Mouse (Mus musculus) pancreas, adult 10 weeks (tissue): ENCODE results near the gene Olfr564. TPM values are rescaled to one million over a fixed set of nuclear protein-coding genes. Genes with fewer than 3 reads are reported as not detected.

ENCODE experiments used
- polyA plus RNA-seq: library from polyadenylated mRNA; stranded (reverse); fragments of 350-450 nt; fragmentation: Illumina TruSeq; extraction: RNeasy Lipid Tissue Mini Kit (QIAGEN cat#74804); gene quantifications from one replicate; pipeline ENCODE4 v1.2.3, GENCODE M21; 2015; ENCODE audit warnings: low read depth, low replicate concordance; ENCODE audit not compliant: insufficient read depth

Olfr564 gene
- not detected for polyA plus RNA-seq

GRCm38 (mm10) chr7:102803180-102803579, at the start of gene Olfr564:
Olfr564 (plus strand) TSS chr7:102803480.

GRCm38 (mm10) chr7:102759266-102759665, 44.0 kb upstream of the Olfr564 start, which contains the start of the genes Olfr560 and Olfr78:
Olfr560 (minus strand) TSS chr7:102759366.
Olfr78 (minus strand) TSS chr7:102759471.

GRCm38 (mm10) chr7:102770921-102771320, 32.4 kb upstream of the Olfr564 start, which contains the start of gene Olfr561:
Olfr561 (plus strand) TSS chr7:102771221.

Other genes starting within 250 kb of the Olfr564 start
- 3.7 TPM for gene Trim21, start 238.0 kb upstream of the Olfr564 start, polyA plus RNA-seq
- not detected for gene Olfr550, start 232.0 kb upstream of the Olfr564 start, polyA plus RNA-seq
- not detected for gene Olfr551, start 211.6 kb upstream of the Olfr564 start, polyA plus RNA-seq
- gene Olfr552, start 205.7 kb upstream of the Olfr564 start, polyA plus RNA-seq = not detected
- gene Olfr553, start 185.3 kb upstream of the Olfr564 start, polyA plus RNA-seq = not detected
- gene Olfr554, start 165.0 kb upstream of the Olfr564 start, polyA plus RNA-seq = not detected
- not detected for gene Olfr555, start 144.7 kb upstream of the Olfr564 start, polyA plus RNA-seq
- not detected for gene Olfr556, start 138.6 kb upstream of the Olfr564 start, polyA plus RNA-seq
- gene Trim68, start 116.2 kb upstream of the Olfr564 start, polyA plus RNA-seq = 4.4 TPM
- not detected for gene Olfr557, start 107.6 kb upstream of the Olfr564 start, polyA plus RNA-seq
- gene Olfr558, start 101.3 kb upstream of the Olfr564 start, polyA plus RNA-seq = 0.44 TPM
- gene Olfr33, start 84.4 kb upstream of the Olfr564 start, polyA plus RNA-seq = not detected
- gene Olfr559, start 76.0 kb upstream of the Olfr564 start, polyA plus RNA-seq = not detected
- not detected for gene Olfr560, start 44.1 kb upstream of the Olfr564 start, polyA plus RNA-seq
- gene Olfr78, start 44.0 kb upstream of the Olfr564 start, polyA plus RNA-seq = 2.1 TPM
- gene Olfr561, start 32.3 kb upstream of the Olfr564 start, polyA plus RNA-seq = not detected
- gene Olfr566, start 55.3 kb downstream of the Olfr564 start, polyA plus RNA-seq = not detected
- gene Olfr568, start 73.6 kb downstream of the Olfr564 start, polyA plus RNA-seq = not detected
- gene Olfr569, start 87.4 kb downstream of the Olfr564 start, polyA plus RNA-seq = not detected
- gene Olfr570, start 91.1 kb downstream of the Olfr564 start, polyA plus RNA-seq = not detected
- gene Olfr571, start 114.1 kb downstream of the Olfr564 start, polyA plus RNA-seq = not detected
- gene Olfr572, start 120.9 kb downstream of the Olfr564 start, polyA plus RNA-seq = not detected
- gene Olfr573-ps1, start 139.1 kb downstream of the Olfr564 start, polyA plus RNA-seq = not detected
- not detected for gene Olfr574, start 145.0 kb downstream of the Olfr564 start, polyA plus RNA-seq
- not detected for gene Olfr575, start 155.3 kb downstream of the Olfr564 start, polyA plus RNA-seq
- gene Olfr576, start 159.2 kb downstream of the Olfr564 start, polyA plus RNA-seq = not detected
- not detected for gene Olfr577, start 172.5 kb downstream of the Olfr564 start, polyA plus RNA-seq
- gene Olfr578, start 185.8 kb downstream of the Olfr564 start, polyA plus RNA-seq = not detected
- gene Olfr582, start 234.5 kb downstream of the Olfr564 start, polyA plus RNA-seq = not detected
- gene Olfr583, start 247.8 kb downstream of the Olfr564 start, polyA plus RNA-seq = not detected